Mouse (Mus musculus): ENCODE measurements around the gene Cask. TPM values are rescaled to one million over a fixed set of nuclear protein-coding genes. Genes with fewer than 3 reads are reported as not detected.
"Not testable (repeated sequence)": the region's sequence is repeated elsewhere in the genome, so short reads cannot be mapped to it uniquely, and the experiment has no call there.

The Cask gene
- polyA plus RNA-seq, 2 experiments = 1.5 to 1.6 TPM

GRCm38 (mm10) chrX:13765024-13765423 is 86.1 kb downstream of the Cask start:
- Histone ChIP-seq H3K36me3 (replicated peaks; ENCODE audit: control insufficient read depth, insufficient read depth, low read depth) (no peaks in the 10 kb centered on the region), H3K4me2 (ENCODE audit: low read depth) (no peak overlapping the region), H3K27me3 (ENCODE audit: control insufficient read depth, insufficient read depth, low read length) (no peaks in the 10 kb centered on the region), H3K9me3 (ENCODE audit: control insufficient read depth, low read length) (no peaks in the 10 kb centered on the region), H3K27ac (no peak overlapping the region), H3K9ac (replicated peaks) (no peak overlapping the region), H3K4me3 (ENCODE audit: insufficient read depth in 1 of 2, low read depth in 2 of 2, low read length in 2 of 2) (no peak overlapping the region), H3K4me1 (replicated peaks; ENCODE audit: control insufficient read depth in 2 of 2, insufficient read depth in 2 of 2, low read length in 1 of 2) (no peaks in the 10 kb centered on the region)
- TF ChIP-seq CTCF (IDR thresholded peaks at IDR 0.05; ENCODE audit: low read depth) (no peak), EP300 (IDR thresholded peaks at IDR 0.05; ENCODE audit: low read depth) (no peak)
- WGBS (ENCODE audit: insufficient replicate concordance) = 82% methylated on average over 1 of the region's 1 CpGs
- ATAC-seq (ENCODE audit: insufficient read depth) = no peak
- DNase-seq (ENCODE audit: low read depth in 3 of 3, low spot score in 3 of 3) = no peak

DNA sequence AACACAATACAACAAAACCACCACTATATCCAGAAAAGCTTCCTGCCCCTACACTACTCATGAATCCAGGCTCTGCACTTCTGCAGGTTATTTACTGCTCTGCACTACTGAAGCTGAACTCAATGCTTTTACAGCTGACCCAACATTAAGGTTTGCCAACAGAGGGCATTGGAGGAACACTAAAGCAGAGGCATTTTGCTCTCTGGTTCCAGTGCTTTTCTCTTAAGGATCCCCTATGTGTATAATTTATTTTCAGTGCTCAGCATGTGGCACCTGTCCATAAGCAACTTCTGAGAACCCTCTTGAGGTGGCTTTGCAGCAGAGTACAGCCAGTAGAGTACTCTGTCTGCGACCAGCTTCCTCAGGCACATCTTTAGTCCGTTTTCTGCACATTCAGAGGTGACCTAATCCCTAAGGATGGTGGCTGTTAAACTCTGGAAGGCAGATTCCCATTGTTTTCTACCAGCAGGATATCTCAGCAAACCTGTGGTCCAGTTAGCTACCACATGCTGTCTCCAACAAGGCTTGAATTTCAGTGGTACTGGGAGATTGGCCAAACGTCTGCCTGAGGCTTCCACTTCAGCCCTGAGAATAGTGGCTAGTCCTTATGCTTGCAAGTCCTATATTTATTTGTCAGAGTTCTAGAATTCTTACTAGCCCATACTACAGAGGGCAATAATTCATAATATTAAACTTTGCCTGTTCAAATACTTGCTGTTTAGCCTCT is 93.7 kb downstream of the Cask start:
- Histone ChIP-seq H3K4me2 (ENCODE audit: low read depth) (no peak overlapping the region), H3K4me1 (replicated peaks; ENCODE audit: control insufficient read depth in 2 of 2, insufficient read depth in 2 of 2, low read length in 1 of 2) (no peaks in the 10 kb centered on the region), H3K27ac (no peak overlapping the region), H3K9ac (replicated peaks) (no peak overlapping the region), H3K4me3 (ENCODE audit: insufficient read depth in 1 of 2, low read depth in 2 of 2, low read length in 2 of 2) (no peak overlapping the region), H3K9me3 (ENCODE audit: control insufficient read depth, low read length) (no peaks in the 10 kb centered on the region), H3K36me3 (replicated peaks; ENCODE audit: control insufficient read depth, insufficient read depth, low read depth) (no peaks in the 10 kb centered on the region), H3K27me3 (ENCODE audit: control insufficient read depth, insufficient read depth, low read length) (no peaks in the 10 kb centered on the region)
- DNase-seq (ENCODE audit: low read depth in 3 of 3, low spot score in 3 of 3) = no peak
- WGBS (ENCODE audit: insufficient replicate concordance) = 29% methylated on average over 3 of the region's 3 CpGs
- TF ChIP-seq EP300 (IDR thresholded peaks at IDR 0.05; ENCODE audit: low read depth) (no peak), CTCF (IDR thresholded peaks at IDR 0.05; ENCODE audit: low read depth) (no peak)
- no peak for ATAC-seq (ENCODE audit: insufficient read depth)

GRCm38 (mm10) chrX:13741110-13741509 is 110.1 kb downstream of the Cask start:
- ATAC-seq (ENCODE audit: insufficient read depth) (no peak), DNase-seq (ENCODE audit: low read depth in 3 of 3, low spot score in 3 of 3) (no peak)
- 35% methylated on average over 2 of the region's 2 CpGs for WGBS (ENCODE audit: insufficient replicate concordance)
- Histone ChIP-seq H3K27me3 (ENCODE audit: control insufficient read depth, insufficient read depth, low read length) (no peaks in the 10 kb centered on the region), H3K9ac (replicated peaks) (no peak overlapping the region), H3K9me3 (ENCODE audit: control insufficient read depth, low read length) (no peaks in the 10 kb centered on the region), H3K27ac (no peak overlapping the region), H3K4me1 (replicated peaks; ENCODE audit: control insufficient read depth in 2 of 2, insufficient read depth in 2 of 2, low read length in 1 of 2) (no peaks in the 10 kb centered on the region), H3K36me3 (replicated peaks; ENCODE audit: control insufficient read depth, insufficient read depth, low read depth) (no peaks in the 10 kb centered on the region), H3K4me2 (ENCODE audit: low read depth) (no peak overlapping the region), H3K4me3 (ENCODE audit: insufficient read depth in 1 of 2, low read depth in 2 of 2, low read length in 2 of 2) (no peak overlapping the region)
- no peak for TF ChIP-seq EP300 (IDR thresholded peaks at IDR 0.05; ENCODE audit: low read depth)
- no peak for TF ChIP-seq CTCF (IDR thresholded peaks at IDR 0.05; ENCODE audit: low read depth)

DNA sequence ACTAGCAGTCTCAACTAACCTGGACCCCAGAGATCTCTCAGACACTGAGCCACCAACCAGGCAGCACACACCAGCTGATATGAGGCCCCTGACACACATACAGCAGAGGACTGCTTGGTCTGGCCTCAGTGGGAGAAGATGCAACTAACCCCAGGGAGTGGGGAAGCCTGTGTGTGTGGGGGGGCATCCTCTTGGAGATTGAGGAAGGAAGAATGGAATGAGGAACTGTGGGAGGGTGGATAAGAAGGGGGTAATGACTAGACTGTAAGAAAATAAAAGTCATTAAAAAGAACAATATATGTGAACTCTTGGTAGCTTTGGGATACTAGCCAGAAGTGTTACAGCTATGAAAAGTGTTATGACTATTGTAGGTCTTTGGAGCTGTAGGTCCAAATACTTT is 120.4 kb downstream of the Cask start:
- ATAC-seq (ENCODE audit: insufficient read depth); H3K4me3 ChIP-seq (ENCODE audit: insufficient read depth in 1 of 2, low read depth in 2 of 2, low read length in 2 of 2): not testable (repeated sequence)

GRCm38 (mm10) chrX:13729835-13730480 is 121.2 kb downstream of the Cask start:
- no peak for ATAC-seq (ENCODE audit: insufficient read depth)

More for the DNA sequence above, 120.4 kb downstream of the Cask start:
- H3K4me2 ChIP-seq (ENCODE audit: low read depth); H3K4me1 ChIP-seq (replicated peaks; ENCODE audit: control insufficient read depth in 2 of 2, insufficient read depth in 2 of 2, low read length in 1 of 2); H3K36me3 ChIP-seq (replicated peaks; ENCODE audit: control insufficient read depth, insufficient read depth, low read depth); H3K9me3 ChIP-seq (ENCODE audit: control insufficient read depth, low read length); H3K27me3 ChIP-seq (ENCODE audit: control insufficient read depth, insufficient read depth, low read length); DNase-seq (ENCODE audit: low read depth in 3 of 3, low spot score in 3 of 3); H3K27ac ChIP-seq; H3K9ac ChIP-seq (replicated peaks): not testable (repeated sequence)

More at GRCm38 (mm10) chrX:13729835-13730480, 121.2 kb downstream of the Cask start:
- Histone ChIP-seq H3K4me2 (ENCODE audit: low read depth) (no peak overlapping the region), H3K4me1 (replicated peaks; ENCODE audit: control insufficient read depth in 2 of 2, insufficient read depth in 2 of 2, low read length in 1 of 2) (no peaks in the 10 kb centered on the region), H3K27me3 (ENCODE audit: control insufficient read depth, insufficient read depth, low read length) (no peaks in the 10 kb centered on the region), H3K4me3 (ENCODE audit: insufficient read depth in 1 of 2, low read depth in 2 of 2, low read length in 2 of 2) (no peak overlapping the region), H3K9me3 (ENCODE audit: control insufficient read depth, low read length) (no peaks in the 10 kb centered on the region), H3K36me3 (replicated peaks; ENCODE audit: control insufficient read depth, insufficient read depth, low read depth) (no peaks in the 10 kb centered on the region), H3K27ac (no peak overlapping the region), H3K9ac (replicated peaks) (no peak overlapping the region)
- no peak for DNase-seq (ENCODE audit: low read depth in 3 of 3, low spot score in 3 of 3)
- no peak for TF ChIP-seq EP300 (IDR thresholded peaks at IDR 0.05; ENCODE audit: low read depth)
- no peak for TF ChIP-seq CTCF (IDR thresholded peaks at IDR 0.05; ENCODE audit: low read depth)
- WGBS (ENCODE audit: insufficient replicate concordance) = 41% methylated on average over 1 of the region's 1 CpGs
